Mouse (Mus musculus): ENCODE results near the gene Creb1.
"Not testable (repeated sequence)": the region's sequence is repeated elsewhere in the genome, so short reads cannot be mapped to it uniquely, and the experiment has no call there.

Creb1 gene

DNA sequence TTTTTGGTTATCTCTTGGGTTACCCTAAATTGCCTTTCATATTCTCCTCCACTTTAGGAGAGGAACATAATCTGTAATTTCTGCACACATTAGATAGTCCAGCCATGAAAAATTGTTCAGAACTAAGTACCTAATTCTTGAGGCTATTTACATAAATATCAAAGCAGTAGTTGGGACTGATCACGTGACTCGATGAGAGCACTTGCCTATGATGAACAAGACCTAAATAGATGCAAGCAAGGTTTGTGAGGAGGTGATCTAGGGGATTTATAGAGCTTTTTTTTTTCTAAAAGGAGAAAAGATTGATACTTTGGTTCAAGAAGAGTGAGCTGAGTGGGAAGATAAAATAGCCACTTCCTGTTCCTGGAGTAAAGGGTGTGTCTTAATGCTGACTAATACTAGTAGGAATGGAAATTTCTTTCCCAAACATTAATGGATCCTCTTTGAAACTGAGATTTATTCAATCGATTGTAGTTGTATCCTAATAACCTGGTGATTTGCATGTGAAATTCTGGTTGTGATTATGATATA lies 6.5 kb downstream of the Creb1 start:
- DNase-seq (ENCODE audit: low spot score in 2 of 2), result no peak

DNA sequence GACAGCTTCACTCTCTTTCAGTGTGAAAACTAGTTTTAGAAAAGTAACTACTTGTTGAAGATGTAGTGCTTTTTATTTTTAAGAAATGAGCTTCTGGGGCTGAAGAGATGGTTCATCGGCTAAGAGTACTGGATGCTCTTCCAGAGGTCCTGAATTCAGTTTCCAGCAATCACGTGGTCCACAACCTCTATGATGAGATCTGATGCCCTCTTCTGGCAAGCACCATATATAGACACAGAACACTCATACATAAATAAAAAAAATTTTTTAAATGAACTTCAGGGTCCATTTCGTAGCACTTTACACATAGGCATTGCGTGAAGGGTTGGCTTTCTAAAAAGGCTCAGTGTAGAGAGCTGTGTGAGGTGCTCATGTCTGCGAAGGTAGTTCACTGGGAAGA lies 11.3 kb downstream of the Creb1 start:
- DNase-seq (ENCODE audit: low spot score in 2 of 2), result no peak

DNA sequence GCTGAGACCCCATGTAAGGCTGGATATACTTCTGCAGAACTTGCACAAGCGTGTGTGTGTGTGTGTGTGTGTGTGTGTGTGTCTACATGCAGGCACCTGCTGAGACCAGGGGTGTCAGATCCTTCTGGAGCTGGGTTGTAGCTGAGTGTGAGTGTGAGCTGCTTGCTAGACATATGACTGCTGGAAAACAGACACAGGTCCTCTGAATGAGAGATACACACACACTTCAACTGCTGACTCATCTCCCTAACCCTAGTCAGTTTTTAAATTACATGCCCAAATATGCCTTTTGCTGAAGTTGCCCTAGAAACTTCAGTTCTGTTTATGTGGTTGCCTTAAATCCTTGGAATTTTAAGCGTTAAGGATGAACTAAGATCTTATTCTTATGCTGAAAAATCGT lies 13.6 kb downstream of the Creb1 start:
- DNase-seq (ENCODE audit: low spot score in 2 of 2), result no peak

DNA sequence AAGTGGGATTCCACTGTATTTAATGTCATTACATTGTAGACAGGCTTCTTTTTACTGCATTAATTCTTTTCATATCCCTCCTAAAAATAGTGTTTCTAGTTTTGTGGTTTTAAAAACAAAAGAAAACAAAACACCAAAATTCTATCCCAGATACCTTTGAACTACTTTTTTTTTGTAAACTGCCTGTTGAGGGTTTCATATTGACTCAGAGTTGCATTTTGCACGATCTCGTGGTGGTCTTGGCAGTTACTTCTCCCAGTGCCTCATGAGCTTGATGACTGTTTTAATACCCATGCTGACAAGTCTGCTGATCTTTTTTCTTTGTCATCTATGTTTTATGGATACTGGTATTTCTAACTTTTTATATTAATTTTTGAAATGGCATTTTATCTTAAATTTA lies 16.9 kb downstream of the Creb1 start:
- DNase-seq (ENCODE audit: low spot score in 2 of 2), result no peak

DNA sequence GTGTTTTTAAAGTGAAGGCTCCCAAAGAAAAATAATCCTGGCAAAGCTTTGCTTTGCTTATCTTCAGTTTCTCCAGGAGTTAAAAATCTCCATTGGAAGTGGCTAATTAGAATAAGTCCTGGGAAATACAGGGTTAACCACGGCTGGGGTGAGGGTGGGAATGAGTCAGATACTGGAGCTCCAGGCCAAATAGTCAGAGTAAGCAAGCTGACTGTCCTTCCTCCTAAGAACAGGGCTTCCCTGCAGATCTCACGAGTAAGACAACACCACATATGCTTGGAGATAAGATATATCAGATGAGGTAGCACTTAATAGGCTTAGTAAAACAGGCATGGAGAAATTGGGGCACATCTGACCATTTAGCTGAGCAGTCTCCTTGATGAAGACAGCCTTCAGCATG lies 19.5 kb downstream of the Creb1 start:
- DNase-seq (ENCODE audit: low spot score in 2 of 2), result no peak

DNA sequence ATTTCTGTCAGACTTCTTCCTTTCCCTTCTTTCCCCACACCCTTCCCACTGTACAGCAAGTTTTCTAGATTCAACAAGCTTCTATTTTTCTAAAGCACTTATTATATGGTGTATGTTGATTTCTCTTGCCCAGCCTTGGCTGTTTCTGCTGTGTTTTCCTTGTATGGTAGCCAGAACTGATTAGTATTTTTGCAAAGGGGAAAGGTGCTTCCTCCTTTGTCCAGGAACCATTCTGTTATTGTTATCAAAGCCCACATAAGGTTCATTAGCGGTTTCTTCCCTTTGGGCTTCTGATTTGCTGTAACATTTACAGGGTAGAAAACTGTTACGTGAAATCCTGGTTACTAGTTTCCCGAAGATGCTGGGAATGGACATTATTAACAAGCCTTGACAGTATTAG lies 27.7 kb downstream of the Creb1 start:
- no peak for DNase-seq (ENCODE audit: low spot score in 2 of 2)

DNA sequence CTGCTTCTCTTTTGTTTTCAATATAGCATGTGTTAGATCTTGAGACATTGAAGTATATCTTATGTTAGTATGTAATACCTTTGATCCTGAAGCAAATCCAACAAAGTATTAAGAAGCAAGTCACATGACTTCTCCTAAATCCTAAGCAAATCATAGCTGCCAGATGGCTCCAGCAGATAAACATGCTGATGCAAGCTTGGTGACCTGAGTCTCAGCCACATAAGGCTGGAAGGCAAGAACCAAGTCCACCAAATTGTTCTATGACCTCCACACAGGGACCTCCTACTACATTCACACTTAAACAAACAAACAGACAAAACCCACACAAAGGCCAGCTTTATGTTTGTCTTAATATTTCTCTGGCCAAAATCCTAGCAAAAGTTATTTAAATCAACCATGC lies 35.8 kb downstream of the Creb1 start:
- DNase-seq (ENCODE audit: low spot score in 2 of 2), result no peak

DNA sequence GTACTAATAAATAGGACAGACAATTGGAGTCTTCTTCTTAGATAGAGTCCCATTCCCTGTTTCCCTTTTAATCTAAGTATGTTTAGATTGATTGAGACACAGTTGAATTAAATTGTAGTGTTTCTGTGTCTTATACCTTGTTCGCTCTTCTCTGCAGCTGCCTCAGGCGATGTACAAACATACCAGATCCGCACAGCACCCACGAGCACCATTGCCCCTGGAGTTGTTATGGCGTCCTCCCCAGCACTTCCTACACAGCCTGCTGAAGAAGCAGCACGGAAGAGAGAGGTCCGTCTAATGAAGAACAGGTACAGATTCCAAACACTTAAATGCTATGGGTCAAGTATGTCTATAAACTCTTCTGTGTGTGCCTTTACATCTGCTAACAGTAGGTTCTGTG lies 43.6 kb downstream of the Creb1 start:
- DNase-seq (ENCODE audit: low spot score in 2 of 2), result no peak

DNA sequence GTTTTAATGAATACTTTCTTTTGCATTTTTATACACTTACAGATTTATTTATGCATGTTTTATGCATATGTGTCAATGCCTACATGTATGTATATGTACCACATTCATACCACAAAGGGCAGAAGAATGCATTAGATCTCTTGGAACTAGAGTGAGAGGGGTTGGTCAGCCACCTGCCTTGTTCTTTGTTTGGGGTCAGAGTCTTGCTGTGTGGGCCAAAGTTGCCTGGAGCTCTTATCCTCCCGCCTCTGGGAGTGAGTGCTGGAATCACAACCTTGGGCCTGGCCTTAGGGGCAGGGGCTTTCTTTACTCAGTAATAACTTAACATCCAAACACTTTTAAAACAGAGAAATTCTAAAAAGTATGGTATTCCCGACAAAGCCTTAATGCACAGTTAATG lies 44.3 kb downstream of the Creb1 start:
- DNase-seq (ENCODE audit: low spot score in 2 of 2), result no peak

DNA sequence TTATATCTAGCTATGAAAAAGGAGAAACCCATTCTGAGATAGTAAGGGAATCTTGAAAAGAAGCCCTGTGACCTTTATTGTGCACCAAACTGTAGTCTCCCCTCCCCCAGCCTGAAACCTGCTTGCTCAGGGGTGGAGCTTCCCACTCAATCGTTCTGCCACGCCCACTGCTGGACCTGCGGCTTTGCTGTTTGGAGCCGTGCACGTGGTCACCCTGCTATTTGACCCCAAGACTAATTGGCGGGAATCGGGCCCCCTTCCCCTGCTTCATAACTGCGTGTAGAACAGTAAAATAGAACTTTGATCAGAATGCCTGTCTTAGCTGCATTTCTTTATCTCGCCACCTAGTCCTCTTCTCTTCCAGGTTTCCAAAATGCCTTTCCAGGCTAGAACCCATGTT lies 45.5 kb downstream of the Creb1 start:
- not testable (repeated sequence) for DNase-seq (ENCODE audit: low spot score in 2 of 2)

DNA sequence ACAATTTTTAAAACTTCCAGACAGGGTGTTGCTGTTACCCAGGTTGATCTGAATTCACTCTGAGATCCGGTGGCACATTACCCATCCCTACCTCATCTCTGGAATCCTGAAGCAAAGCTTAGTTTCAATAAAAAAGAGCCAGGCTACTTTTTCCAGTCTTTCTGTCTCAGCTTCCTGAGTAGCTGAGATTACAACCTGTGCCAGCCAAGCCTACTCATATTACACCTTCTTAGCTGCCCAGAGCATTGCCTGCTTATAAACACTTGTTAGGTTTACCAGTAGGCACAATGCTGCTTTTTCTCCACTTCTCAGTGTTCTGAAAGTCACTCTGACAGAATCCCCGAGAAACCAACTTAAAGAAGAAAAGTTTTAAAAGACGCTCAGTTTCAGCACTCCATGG lies 46.4 kb downstream of the Creb1 start:
- no peak for DNase-seq (ENCODE audit: low spot score in 2 of 2)

DNA sequence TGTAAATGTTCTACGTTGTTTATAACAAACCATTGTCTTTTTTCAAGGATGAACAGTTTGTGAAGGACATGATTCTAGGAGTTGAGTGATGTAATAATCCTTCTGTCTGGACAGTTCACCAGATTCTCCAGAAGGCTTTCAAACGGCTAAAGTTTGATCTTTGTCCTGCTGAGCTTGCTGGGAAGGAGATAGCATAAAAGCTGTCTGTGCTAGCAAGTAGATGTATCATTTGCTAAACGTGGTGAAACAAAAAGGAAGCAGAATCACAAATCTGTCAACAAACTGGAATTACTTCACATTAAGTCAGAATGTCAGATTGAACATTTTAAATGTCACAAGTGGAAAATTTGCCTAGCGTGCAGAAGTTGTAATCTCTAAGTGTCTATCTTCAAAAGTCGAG lies 66.5 kb downstream of the Creb1 start:
- DNase-seq (ENCODE audit: low spot score in 2 of 2), result no peak

DNA sequence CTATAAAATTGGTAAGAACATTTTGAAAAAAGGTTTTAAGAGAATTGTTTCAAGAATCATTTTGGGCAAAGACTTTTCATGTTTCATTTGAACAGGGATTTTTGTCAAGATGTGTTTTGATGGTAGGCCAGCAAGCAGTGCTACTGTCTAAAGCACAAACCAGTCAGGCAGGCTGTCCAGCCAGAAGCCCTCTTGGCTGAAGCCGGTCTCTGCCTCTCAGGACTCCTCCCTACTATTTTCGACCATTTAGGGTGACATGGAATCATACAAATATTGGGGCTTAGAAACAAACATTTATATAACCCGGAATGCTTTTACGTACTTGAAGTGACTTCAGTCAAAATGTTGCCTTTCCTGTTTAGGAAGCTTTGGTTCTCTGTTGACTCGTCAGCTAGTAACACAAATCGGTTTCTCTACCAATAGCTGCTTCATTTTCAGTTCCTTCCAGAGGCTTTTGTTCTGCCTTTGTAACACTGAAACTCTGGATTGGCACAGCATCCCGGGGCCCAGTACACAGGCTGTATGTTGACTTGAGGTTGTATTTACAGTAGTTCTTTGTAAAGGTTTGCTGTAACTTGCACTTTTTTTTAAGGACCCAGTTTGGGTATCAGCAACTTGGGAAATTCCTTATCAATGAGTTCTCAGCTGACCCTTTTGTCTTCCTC lies 68.1 kb downstream of the Creb1 start:
- DNase-seq (ENCODE audit: low spot score in 2 of 2), result no peak

DNA sequence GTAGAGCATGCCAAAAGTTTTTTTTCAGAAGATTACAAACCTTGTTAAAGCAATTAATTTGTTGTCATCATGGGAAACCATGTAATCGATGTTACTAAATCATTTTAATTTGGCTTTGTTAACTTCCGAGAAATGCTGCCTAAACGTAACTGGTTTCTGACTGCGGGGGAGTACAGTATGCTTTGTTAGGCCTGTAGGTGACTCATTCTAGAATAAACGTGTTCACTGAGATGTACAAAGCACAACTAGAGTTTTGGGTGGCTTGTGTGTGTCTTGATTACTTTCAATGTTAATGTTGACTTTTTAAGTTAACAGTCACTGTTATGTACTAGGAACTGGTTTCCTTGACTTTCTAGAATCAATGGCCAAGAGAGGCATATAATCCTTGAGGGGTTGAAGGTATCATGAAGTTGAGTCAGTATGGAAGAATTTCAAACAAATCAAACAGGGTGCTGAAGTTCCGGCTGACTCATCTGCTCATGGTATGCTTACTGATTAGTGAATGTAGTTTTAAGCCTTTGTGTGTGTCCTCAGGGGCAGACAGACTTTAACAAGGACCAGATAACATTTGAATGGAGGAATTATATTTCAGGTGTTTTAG lies 68.9 kb downstream of the Creb1 start:
- DNase-seq (ENCODE audit: low spot score in 2 of 2), result no peak

DNA sequence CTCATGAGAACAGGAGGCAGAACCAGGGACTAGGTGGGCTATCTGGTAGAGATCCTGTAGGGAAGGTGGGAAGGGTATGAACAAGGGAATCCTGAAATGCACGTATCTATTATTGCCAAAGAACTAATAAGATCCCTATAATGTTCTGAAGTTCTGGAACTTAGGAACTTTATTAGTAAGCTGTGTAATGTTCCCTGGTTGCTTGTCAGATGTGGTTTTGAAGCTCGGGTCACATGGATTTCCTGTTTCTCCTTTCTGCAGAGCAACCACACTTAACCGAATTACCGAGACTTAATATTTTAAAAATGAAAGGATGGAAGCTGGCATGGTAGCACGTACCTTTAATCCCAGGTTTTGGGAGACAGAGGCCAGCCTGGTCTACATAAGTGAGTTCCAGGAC lies 70.9 kb downstream of the Creb1 start:
- no peak for DNase-seq (ENCODE audit: low spot score in 2 of 2)

DNA sequence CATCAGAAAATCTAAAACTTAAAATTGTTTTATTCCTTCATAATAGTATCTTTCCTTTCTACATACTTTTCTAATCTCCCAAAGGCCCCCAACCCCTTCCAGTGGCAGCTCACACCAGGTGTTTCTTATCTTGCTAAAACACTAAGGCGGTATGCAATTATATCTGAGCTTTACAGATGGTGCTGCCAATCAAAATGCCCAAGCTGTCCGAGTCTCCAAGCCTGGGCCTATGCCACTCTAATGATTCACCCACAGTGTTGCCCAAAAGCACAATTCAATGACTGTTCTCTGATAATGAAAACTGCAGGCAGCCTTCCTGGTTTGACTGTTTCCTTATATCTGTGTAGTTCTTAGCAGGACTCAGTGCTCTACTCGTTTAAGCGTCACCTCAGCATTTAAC lies 76.7 kb downstream of the Creb1 start:
- no peak for DNase-seq (ENCODE audit: low spot score in 2 of 2)

DNA sequence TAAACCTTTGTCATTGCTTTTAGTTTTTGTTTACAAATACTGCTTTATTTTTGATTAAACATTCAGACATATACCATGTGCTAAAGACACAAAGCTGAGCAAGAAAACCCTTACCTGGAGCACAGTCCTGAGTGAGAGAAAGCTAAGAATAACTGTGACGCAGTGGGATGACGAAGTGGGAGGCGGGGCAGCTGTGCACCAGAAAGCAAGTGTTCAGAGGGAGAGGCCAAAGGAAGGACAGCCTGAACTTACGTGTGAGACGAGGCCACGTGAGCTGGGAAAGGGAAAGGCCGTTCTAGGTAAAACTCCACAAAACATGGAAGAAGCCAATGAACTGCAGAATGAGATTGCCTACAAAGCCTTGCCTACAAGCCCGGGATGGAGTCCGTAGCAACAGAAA lies 77.5 kb downstream of the Creb1 start:
- DNase-seq (ENCODE audit: low spot score in 2 of 2), result no peak

DNA sequence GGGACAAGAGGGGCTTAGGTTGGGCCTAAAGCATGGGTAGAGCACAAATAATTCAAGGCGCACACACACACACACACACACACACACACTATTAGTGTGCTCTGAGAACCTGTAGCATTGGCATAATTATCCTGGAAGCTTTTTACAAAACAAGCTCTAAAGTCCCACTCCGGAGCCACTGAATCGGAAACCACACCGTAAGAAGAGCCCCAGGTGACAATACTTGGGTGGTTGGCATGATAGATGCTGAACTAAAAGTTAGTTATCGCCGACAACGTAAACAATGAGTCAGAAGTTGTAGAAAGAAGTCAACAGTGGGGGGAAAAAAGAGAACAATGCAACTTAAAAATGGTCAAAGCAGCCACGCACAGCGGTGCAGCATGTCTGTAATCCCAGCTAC lies 81.9 kb downstream of the Creb1 start:
- DNase-seq (ENCODE audit: low spot score in 2 of 2), result no peak

DNA sequence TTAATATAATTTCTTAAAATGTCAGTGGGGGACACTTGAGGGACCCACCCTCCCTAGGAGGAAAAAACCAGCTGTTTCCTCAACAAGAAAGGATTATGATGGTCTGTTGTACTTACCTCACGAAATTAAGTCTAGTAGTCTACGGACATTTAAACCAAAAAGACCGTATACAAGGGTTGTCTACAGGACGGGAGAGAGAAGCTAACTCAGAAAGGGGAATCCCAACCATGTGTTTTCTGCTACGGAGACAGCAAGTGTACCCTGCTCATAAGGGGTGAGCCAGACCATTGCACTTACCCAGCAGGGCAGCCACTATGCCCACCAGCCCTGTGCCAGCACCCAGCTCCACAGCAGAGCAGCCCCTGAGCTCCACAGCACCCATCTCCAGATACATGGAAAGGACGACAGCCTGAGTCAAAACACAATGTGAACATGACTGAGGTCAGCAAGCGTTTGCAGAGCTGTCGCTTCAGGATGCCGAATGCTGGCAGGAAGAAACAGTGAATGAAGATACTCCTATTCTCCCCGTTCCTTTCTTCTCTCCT lies 82.4 kb downstream of the Creb1 start:
- DNase-seq (ENCODE audit: low spot score in 2 of 2), result no peak

DNA sequence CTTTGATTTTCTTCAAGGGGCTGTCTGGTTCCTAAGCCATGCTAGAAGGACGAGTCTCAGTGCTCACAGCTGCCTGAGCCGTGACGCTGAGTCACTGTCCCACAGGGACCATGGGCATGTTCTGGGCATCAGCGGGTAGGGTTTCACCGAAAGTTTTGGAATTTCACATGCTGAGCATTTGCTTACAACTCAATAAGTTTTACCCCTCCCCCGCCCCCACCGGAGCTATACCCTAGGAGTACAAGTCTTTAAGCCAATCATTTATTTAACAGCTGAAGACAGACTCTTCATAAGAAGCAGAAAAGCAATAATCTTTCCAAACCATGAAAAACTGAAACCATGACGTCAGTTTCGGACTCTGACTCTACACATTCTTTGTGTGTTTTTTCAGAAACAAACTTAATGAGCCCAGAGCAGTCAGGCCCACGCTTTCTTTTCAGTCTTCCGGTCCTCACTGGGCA lies 83.1 kb downstream of the Creb1 start:
- DNase-seq (ENCODE audit: low spot score in 2 of 2), result no peak

DNA sequence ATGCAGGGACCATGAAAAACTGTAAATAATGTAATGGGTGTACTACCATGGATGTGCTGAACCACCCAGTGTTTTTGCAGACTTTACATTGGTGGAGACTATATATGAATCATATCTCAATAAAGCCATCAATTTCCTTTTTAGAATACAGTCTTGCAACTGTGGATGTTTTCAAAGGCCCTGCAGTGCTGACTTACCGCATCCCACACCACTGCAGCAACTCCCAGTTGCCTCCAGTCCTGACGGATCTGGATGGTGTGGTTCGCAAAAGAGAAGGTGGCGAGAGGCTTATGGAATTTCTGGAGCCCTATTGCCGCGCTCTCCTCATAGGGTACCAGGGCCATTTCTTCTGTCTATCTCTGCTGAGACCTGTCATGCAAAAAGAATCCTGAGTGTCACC lies 83.6 kb downstream of the Creb1 start:
- DNase-seq (ENCODE audit: low spot score in 2 of 2), result no peak

DNA sequence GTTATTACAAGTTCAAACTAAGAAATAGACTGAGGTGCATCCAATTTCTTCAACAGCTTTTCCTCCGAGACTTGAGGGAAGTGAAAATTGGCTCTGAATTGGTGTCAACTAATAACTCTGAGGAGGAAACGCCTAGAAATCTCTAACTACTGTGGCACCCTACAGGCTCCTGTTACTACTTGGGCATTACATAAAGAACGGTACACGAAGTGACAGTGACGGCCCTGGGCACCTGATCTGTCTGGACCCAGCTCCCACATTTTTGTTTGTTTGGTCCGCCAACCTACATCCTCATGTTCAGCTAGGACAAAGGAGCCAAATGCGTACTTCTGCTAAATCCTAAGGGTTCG lies 84.1 kb downstream of the Creb1 start:
- no peak for DNase-seq (ENCODE audit: low spot score in 2 of 2)

DNA sequence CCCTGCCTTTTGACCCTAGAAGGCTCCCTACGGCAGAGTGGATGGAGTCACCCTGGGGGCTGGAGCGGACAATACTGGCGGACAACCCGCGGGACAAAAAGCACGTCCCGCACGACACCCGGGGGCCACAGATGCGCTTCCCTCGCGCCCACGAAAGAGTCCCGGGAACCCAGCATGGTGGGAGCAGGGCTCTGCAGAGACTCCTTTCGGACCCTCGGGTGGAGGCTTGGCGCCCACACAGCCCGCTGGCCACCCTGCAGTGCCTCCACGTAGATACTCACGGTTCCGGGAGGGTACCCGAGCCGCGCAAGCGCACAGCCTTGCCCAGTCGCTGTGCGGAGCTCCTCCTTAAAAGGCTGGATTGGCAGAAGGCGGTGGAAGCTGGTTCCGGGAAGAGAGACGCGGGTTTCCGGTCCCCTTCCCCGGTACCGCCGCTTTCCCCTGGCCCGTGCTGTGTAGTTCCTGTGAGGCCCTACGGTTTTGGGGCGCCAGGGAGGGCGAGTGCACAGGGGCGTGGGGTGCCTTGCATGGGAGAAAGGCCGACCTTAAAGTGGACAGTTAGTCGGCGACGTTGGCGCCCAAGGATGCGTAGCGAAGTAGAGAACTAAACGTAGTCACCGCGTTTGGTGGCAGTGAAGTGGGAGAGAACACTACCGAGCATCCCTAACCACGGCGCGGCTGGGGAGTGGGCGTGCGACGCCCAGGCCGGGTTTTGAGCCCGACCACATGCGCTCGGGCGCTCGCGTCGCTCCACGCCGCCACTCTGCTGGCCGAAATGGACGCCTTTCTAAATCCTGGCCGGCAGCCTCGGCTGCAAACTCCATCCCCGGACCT lies 84.7 kb downstream of the Creb1 start, which contains the start of gene Mettl21a:
Gene Mettl21a, minus strand, starts transcription at position 362 of the 834 bp plus-strand sequence.
- DNase-seq (ENCODE audit: low spot score in 2 of 2), result peak; percentile 83 to 95
